Mouse (Mus musculus): ENCODE measurements at regions not wholly inside any gene's neighbourhood (a gene's known extent, or its start where the extent isn't known, plus 50 kb on each side); places are given as distances from the start of the nearest gene placed in this dataset.

- intact Hi-C loops (cut with DNase I): no loop called here
- Histone ChIP-seq H3K9ac (ENCODE audit: low read depth, low read length) (no peak overlapping the region), H3K4me1 (ENCODE audit: control insufficient read depth, insufficient read depth, low read length) (no peaks in the 10 kb centered on the region), H3K36me3 (ENCODE audit: control insufficient read depth, insufficient read depth, low read length) (no peaks in the 10 kb centered on the region), H3K27ac (no peak overlapping the region), H3K27me3 (ENCODE audit: control insufficient read depth, insufficient read depth, low read length) (no peaks in the 10 kb centered on the region), H3K79me2 (replicated peaks; ENCODE audit: control insufficient read depth, insufficient read depth, low read length) (no peaks in the 10 kb centered on the region), H3K4me3 (no peak overlapping the region)
- no peak for TF ChIP-seq CTCF (IDR thresholded peaks at IDR 0.05)
- TF ChIP-seq POLR2A (IDR thresholded peaks at IDR 0.05; ENCODE audit: insufficient read depth, low read depth, low read length): no peak
- TF ChIP-seq EP300 (IDR thresholded peaks at IDR 0.05; ENCODE audit: insufficient read depth, low read depth, low read length): no peak
- 34% methylated on average over 1 of the region's 1 CpGs for WGBS
- no peak for DNase-seq
These were observed 232.0 kb downstream of the Wdr72 start for GRCm38 (mm10) chr9:74342176-74342575.

- Histone ChIP-seq H3K79me2 (replicated peaks; ENCODE audit: control insufficient read depth, insufficient read depth, low read length) (no peaks in the 10 kb centered on the region), H3K36me3 (ENCODE audit: control insufficient read depth, insufficient read depth, low read length) (no peaks in the 10 kb centered on the region), H3K27me3 (ENCODE audit: control insufficient read depth, insufficient read depth, low read length) (no peaks in the 10 kb centered on the region), H3K4me1 (ENCODE audit: control insufficient read depth, insufficient read depth, low read length) (no peaks in the 10 kb centered on the region), H3K27ac (no peak overlapping the region), H3K9ac (ENCODE audit: low read depth, low read length) (no peak overlapping the region), H3K4me3 (no peak overlapping the region)
- WGBS: 76% methylated on average over 7 of the region's 7 CpGs
- no peak for TF ChIP-seq CTCF (IDR thresholded peaks at IDR 0.05)
- TF ChIP-seq POLR2A (IDR thresholded peaks at IDR 0.05; ENCODE audit: insufficient read depth, low read depth, low read length): no peak
- no peak for TF ChIP-seq EP300 (IDR thresholded peaks at IDR 0.05; ENCODE audit: insufficient read depth, low read depth, low read length)
- intact Hi-C loops (cut with DNase I): no loop called here
- no peak for DNase-seq
These were observed 234.9 kb downstream of the Wdr72 start for GRCm38 (mm10) chr9:74345027-74345426.

GRCm38 (mm10) chr9:74348776-74349175 lies 238.6 kb downstream of the Wdr72 start:
- no peak for TF ChIP-seq CTCF (IDR thresholded peaks at IDR 0.05)
- TF ChIP-seq EP300 (IDR thresholded peaks at IDR 0.05; ENCODE audit: insufficient read depth, low read depth, low read length): no peak
- no peak for TF ChIP-seq POLR2A (IDR thresholded peaks at IDR 0.05; ENCODE audit: insufficient read depth, low read depth, low read length)
- no peak overlapping the region for H3K4me3 ChIP-seq
- no peaks in the 10 kb centered on the region for H3K79me2 ChIP-seq (replicated peaks; ENCODE audit: control insufficient read depth, insufficient read depth, low read length)
- intact Hi-C loops (cut with DNase I): no loop called here
- no peak overlapping the region for H3K27ac ChIP-seq
- no peaks in the 10 kb centered on the region for H3K36me3 ChIP-seq (ENCODE audit: control insufficient read depth, insufficient read depth, low read length)
- no peaks in the 10 kb centered on the region for H3K4me1 ChIP-seq (ENCODE audit: control insufficient read depth, insufficient read depth, low read length)
- 40% methylated on average over 2 of the region's 2 CpGs for WGBS
- no peak overlapping the region for H3K9ac ChIP-seq (ENCODE audit: low read depth, low read length)
- no peak for DNase-seq
- no peaks in the 10 kb centered on the region for H3K27me3 ChIP-seq (ENCODE audit: control insufficient read depth, insufficient read depth, low read length)

- H3K27me3 ChIP-seq (ENCODE audit: control insufficient read depth, insufficient read depth, low read length): no peaks in the 10 kb centered on the region
- WGBS: 45% methylated on average over 3 of the region's 3 CpGs
- H3K27ac ChIP-seq: no peak overlapping the region
- H3K79me2 ChIP-seq (replicated peaks; ENCODE audit: control insufficient read depth, insufficient read depth, low read length): no peaks in the 10 kb centered on the region
- intact Hi-C loops (cut with DNase I): no loop called here
- no peak overlapping the region for H3K9ac ChIP-seq (ENCODE audit: low read depth, low read length)
- H3K36me3 ChIP-seq (ENCODE audit: control insufficient read depth, insufficient read depth, low read length): no peaks in the 10 kb centered on the region
- H3K4me3 ChIP-seq: no peak overlapping the region
- TF ChIP-seq EP300 (IDR thresholded peaks at IDR 0.05; ENCODE audit: insufficient read depth, low read depth, low read length) (no peak), CTCF (IDR thresholded peaks at IDR 0.05) (no peak), POLR2A (IDR thresholded peaks at IDR 0.05; ENCODE audit: insufficient read depth, low read depth, low read length) (no peak)
- no peak for DNase-seq
- H3K4me1 ChIP-seq (ENCODE audit: control insufficient read depth, insufficient read depth, low read length): no peaks in the 10 kb centered on the region
These were observed 255.8 kb downstream of the Wdr72 start for GRCm38 (mm10) chr9:74365930-74366438.

- Histone ChIP-seq H3K36me3 (ENCODE audit: control insufficient read depth, insufficient read depth, low read length) (no peaks in the 10 kb centered on the region), H3K27me3 (ENCODE audit: control insufficient read depth, insufficient read depth, low read length) (no peaks in the 10 kb centered on the region), H3K4me1 (ENCODE audit: control insufficient read depth, insufficient read depth, low read length) (no peaks in the 10 kb centered on the region), H3K9ac (ENCODE audit: low read depth, low read length) (no peak overlapping the region), H3K27ac (no peak overlapping the region), H3K4me3 (no peak overlapping the region), H3K79me2 (replicated peaks; ENCODE audit: control insufficient read depth, insufficient read depth, low read length) (no peaks in the 10 kb centered on the region)
- intact Hi-C loops (cut with DNase I): no loop called here
- no peak for TF ChIP-seq CTCF (IDR thresholded peaks at IDR 0.05)
- no peak for TF ChIP-seq POLR2A (IDR thresholded peaks at IDR 0.05; ENCODE audit: insufficient read depth, low read depth, low read length)
- TF ChIP-seq EP300 (IDR thresholded peaks at IDR 0.05; ENCODE audit: insufficient read depth, low read depth, low read length): no peak
- no peak for DNase-seq
These were observed 266.0 kb downstream of the Wdr72 start for GRCm38 (mm10) chr9:74376191-74376590.

GRCm38 (mm10) chr9:74377204-74377603 lies 267.0 kb downstream of the Wdr72 start:
- H3K27me3 ChIP-seq (ENCODE audit: control insufficient read depth, insufficient read depth, low read length): no peaks in the 10 kb centered on the region
- H3K9ac ChIP-seq (ENCODE audit: low read depth, low read length): no peak overlapping the region
- no peaks in the 10 kb centered on the region for H3K79me2 ChIP-seq (replicated peaks; ENCODE audit: control insufficient read depth, insufficient read depth, low read length)
- intact Hi-C loops (cut with DNase I): no loop called here
- no peak for DNase-seq
- H3K4me3 ChIP-seq: no peak overlapping the region
- no peak overlapping the region for H3K27ac ChIP-seq
- no peak for TF ChIP-seq CTCF (IDR thresholded peaks at IDR 0.05)
- TF ChIP-seq POLR2A (IDR thresholded peaks at IDR 0.05; ENCODE audit: insufficient read depth, low read depth, low read length): no peak
- no peak for TF ChIP-seq EP300 (IDR thresholded peaks at IDR 0.05; ENCODE audit: insufficient read depth, low read depth, low read length)
- H3K4me1 ChIP-seq (ENCODE audit: control insufficient read depth, insufficient read depth, low read length): no peaks in the 10 kb centered on the region
- no peaks in the 10 kb centered on the region for H3K36me3 ChIP-seq (ENCODE audit: control insufficient read depth, insufficient read depth, low read length)

All from heart, adult 2 months (tissue).